ENCODE assay signal across 8 mouse cellular contexts in genomic region chr16:42874456-42874855, GRCm38 (mm10). TPM values are rescaled to one million over a fixed set of nuclear protein-coding genes. Genes with fewer than 3 reads are reported as not detected.
DNase-seq lines count a peak whose midpoint lies in the region; ATAC-seq lines count a peak whose summit lies in the region.

No protein-coding gene starts in this region.

- H3K9me3 ChIP-seq in intestine, embryonic 15.5 days = no peaks in the 10 kb centered on the region
- H3K9me3 ChIP-seq in liver, embryonic 13.5 days (replicated peaks) = no peaks in the 10 kb centered on the region
- no peaks in the 10 kb centered on the region for H3K9me3 ChIP-seq in neural tube, embryonic 12.5 days

- intact Hi-C loops in left cerebral cortex, postnatal 14 days (cut with DNase I) = no loop called here
- intact Hi-C loops in left cerebral cortex, postnatal 25 days (cut with DNase I) = no loop called here

- H3K9ac ChIP-seq in intestine, embryonic 15.5 days = peak overlapping the region; percentile 61
- H3K9ac ChIP-seq in liver, embryonic 13.5 days = peak overlapping the region; percentile 75
- peak overlapping the region; percentile 59; the same call in 1 of the 2 replicates for H3K9ac ChIP-seq in neural tube, embryonic 12.5 days

- ATAC-seq in intestine, embryonic 15.5 days = no peak
- ATAC-seq in liver, embryonic 13.5 days (ENCODE audit: low read depth) = no peak
- ATAC-seq in neural tube, embryonic 12.5 days (ENCODE audit: low FRiP score, low read depth) = no peak
- ATAC-seq in megakaryocyte-erythroid progenitor cell, adult 5-6 weeks (replicated peaks; ENCODE audit: low FRiP score, low TSS enrichment, poor library complexity, severe bottlenecking) = no peak

- WGBS in intestine, embryonic 15.5 days = 0% methylated on average over 5 of the region's 5 CpGs
- WGBS in liver, embryonic 13.5 days (ENCODE audit: insufficient replicate concordance) = 4% methylated on average over 5 of the region's 5 CpGs
- 0% methylated on average over 5 of the region's 5 CpGs for WGBS in neural tube, embryonic 12.5 days

- H3K4me3 ChIP-seq in intestine, embryonic 15.5 days (replicated peaks) = peak overlapping the region; percentile 50
- peak overlapping the region; percentile 79 for H3K4me3 ChIP-seq in liver, embryonic 13.5 days (replicated peaks)
- H3K4me3 ChIP-seq in neural tube, embryonic 12.5 days = peak overlapping the region; percentile 41

- H3K27me3 ChIP-seq in intestine, embryonic 15.5 days (replicated peaks) = no peaks in the 10 kb centered on the region
- H3K27me3 ChIP-seq in liver, embryonic 13.5 days = no peaks in the 10 kb centered on the region
- no peaks in the 10 kb centered on the region for H3K27me3 ChIP-seq in neural tube, embryonic 12.5 days (replicated peaks)

- H3K4me2 ChIP-seq in intestine, embryonic 15.5 days (replicated peaks) = peak overlapping the region; percentile 58
- H3K4me2 ChIP-seq in liver, embryonic 13.5 days = peak overlapping the region; percentile 83
- H3K4me2 ChIP-seq in neural tube, embryonic 12.5 days (replicated peaks) = peak overlapping the region; percentile 55

- H3K4me1 ChIP-seq in intestine, embryonic 15.5 days (replicated peaks) = no peaks in the 10 kb centered on the region
- peaks cover 17% of the 10 kb centered on the region for H3K4me1 ChIP-seq in liver, embryonic 13.5 days (replicated peaks)
- 0 out of 2 replicates have a peak, but pooled peaks cover 6% of the 10 kb centered on the region for H3K4me1 ChIP-seq in neural tube, embryonic 12.5 days

- no peaks in the 10 kb centered on the region for H3K36me3 ChIP-seq in intestine, embryonic 15.5 days
- H3K36me3 ChIP-seq in liver, embryonic 13.5 days = no peaks in the 10 kb centered on the region
- no peaks in the 10 kb centered on the region for H3K36me3 ChIP-seq in neural tube, embryonic 12.5 days

- H3K27ac ChIP-seq in intestine, embryonic 15.5 days = peak overlapping the region; percentile 95
- H3K27ac ChIP-seq in liver, embryonic 13.5 days = peak overlapping the region; percentile 83
- peak overlapping the region; percentile 89 for H3K27ac ChIP-seq in neural tube, embryonic 12.5 days

- DNase-seq in left cerebral cortex, postnatal 14 days (ENCODE audit: low spot score in 2 of 2) = peak; percentile 3 to 11
- DNase-seq in left cerebral cortex, postnatal 25 days (ENCODE audit: low spot score in 2 of 2) = no peak
- peak; percentile 5 for DNase-seq in c-Kit-positive CD71-negative TER-119-negative erythroid progenitor cells, embryonic 14.5 days (ENCODE audit: low read depth)
- peak; percentile 24 for DNase-seq in gastrocnemius, postnatal 10 days
- DNase-seq in liver, embryonic 13.5 days = no peak

RNA-seq across cellular contexts. Expression of gene Zbtb20, which starts 1.2 kb away (rescaled TPM):
- 10 to 100 TPM; 48.4 to 53.0 TPM for total RNA-seq in left cerebral cortex, postnatal 14 days (2021)
- total RNA-seq in left cerebral cortex, postnatal 25 days (2021) = 10 to 100 TPM; 43.0 to 58.8 TPM
- total RNA-seq in gastrocnemius, postnatal 10 days (2021) = 100 to 1,000 TPM; 108 to 119 TPM
- 18.8 and 21.1 TPM in 2 replicates for polyA plus RNA-seq in intestine, embryonic 15.5 days (2015; fragmentation: Nextera tagmentation; extraction: Ambion mirVana)
- polyA plus RNA-seq in liver, embryonic 13.5 days (2015; fragmentation: Nextera tagmentation; extraction: Ambion mirVana) = 2.5 and 2.7 TPM in 2 replicates
- 59.2 and 65.2 TPM in 2 replicates for polyA plus RNA-seq in neural tube, embryonic 12.5 days (2016; fragmentation: Nextera tagmentation; extraction: Ambion mirVana)
- 8.1 and 14.9 TPM in 2 replicates for total RNA-seq in megakaryocyte-erythroid progenitor cell, adult 5-6 weeks (2014; fragmentation: Nextera tagmentation)
- total RNA-seq in megakaryocyte-erythroid progenitor cell, adult 5-6 weeks (2017) = 9.4 and 22.7 TPM in 2 replicates

Comparison
In these comparisons a context has a peak if more than half of its experiments do, and no peak if none do; other contexts are left out.
1. DNase-seq: peak in left cerebral cortex, postnatal 14 days (2 of 2), c-Kit-positive CD71-negative TER-119-negative erythroid progenitor cells, embryonic 14.5 days (single experiment) and gastrocnemius, postnatal 10 days (single experiment); none in left cerebral cortex, postnatal 25 days (0 of 2) and liver, embryonic 13.5 days (single experiment).
2. Peak in every context shown above with its lines, with median percentiles within 50 percentile points of each other: H3K27ac ChIP-seq, H3K4me2 ChIP-seq, H3K4me3 ChIP-seq and H3K9ac ChIP-seq.